Mouse (Mus musculus) thymus, postnatal 25 days (tissue): ENCODE data around the gene Mecom.
"Not testable (repeated sequence)": the region's sequence is repeated elsewhere in the genome, so short reads cannot be mapped to it uniquely, and the experiment has no call there.

Experiments used
- DNase-seq: peaks from one replicate; pipeline ENCODE4 v3.0.0; 2022

Mecom gene

DNA sequence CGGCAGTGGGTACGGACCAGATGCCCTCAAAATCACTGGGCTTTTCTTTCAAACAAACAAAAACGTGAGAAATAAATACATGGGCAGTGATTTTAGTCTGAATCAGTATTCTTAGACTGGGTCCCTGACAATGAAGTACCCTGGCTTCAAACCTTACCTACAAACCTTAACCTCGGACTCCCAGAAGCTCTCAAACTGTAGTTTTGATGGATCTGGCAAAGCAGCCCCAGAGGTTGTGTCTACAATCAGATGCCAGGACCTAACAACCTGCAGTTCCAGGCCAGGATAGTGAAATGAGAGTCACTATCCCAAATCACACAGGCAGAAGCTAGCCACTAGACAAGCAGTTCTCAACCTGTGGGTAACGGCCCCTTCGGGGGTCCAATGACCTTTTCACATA, 111.2 kb downstream of the Mecom start:
- DNase-seq: no peak

- DNase-seq: no peak
Observed at GRCm38 (mm10) chr3:30436131-30436530, 111.7 kb downstream of the Mecom start.

DNA sequence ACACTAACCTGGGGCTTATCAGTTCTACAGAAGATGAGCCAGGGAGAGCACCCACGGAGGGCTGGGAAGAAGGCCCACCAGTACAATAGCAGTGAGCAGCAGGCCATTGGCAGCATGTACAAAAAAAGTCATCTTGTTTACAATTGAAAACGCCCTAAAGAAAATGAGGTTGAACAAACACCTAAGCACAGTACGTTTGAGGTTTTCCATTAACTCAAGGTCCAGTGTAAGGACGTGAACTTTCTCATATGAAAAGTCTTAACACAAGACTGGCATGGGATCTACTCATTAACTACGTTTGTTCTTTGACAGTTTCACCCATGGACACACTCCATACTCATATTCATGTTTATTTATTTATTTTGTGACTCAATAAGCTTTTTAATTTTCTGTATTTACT, 118.9 kb downstream of the Mecom start:
- no peak for DNase-seq

DNA sequence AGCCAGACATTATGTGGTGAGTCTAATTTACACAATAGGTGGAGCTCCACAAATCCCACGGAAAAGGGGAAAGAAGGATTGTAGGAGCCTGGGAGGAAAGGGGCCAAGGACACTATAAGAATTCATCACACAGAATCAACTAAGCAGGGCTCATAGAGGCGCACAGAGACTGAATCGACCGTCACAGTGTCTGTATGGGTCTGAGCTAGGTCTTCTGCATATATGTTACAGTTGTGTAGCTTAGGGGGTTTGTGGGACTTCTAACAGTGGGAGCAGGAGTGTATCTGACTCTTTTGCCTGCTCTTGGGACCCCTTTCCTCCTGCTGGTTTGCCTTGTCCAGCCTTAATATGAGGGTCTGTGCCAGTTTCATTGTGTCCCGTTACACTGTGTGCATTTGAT, 123.8 kb downstream of the Mecom start:
- DNase-seq: no peak

DNA sequence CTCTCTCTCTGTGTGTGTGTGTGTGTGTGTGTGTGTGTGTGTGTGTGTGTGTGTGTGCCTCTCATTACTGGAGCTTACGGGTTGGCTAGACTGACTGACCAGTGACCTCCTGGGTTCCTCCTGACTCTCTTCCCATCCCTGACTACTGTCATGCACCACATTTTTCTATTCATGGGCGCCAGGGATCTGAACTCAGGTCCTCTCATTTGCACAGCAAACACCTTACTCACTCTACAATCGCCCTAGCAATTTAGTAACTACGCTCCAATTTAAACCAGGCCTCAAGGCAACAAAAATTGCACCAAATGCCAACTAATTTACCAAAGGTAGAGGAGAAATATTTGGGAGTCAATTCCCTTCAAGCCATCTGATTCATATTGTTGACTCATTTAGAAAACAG, 125.9 kb downstream of the Mecom start:
- not testable (repeated sequence) for DNase-seq

DNA sequence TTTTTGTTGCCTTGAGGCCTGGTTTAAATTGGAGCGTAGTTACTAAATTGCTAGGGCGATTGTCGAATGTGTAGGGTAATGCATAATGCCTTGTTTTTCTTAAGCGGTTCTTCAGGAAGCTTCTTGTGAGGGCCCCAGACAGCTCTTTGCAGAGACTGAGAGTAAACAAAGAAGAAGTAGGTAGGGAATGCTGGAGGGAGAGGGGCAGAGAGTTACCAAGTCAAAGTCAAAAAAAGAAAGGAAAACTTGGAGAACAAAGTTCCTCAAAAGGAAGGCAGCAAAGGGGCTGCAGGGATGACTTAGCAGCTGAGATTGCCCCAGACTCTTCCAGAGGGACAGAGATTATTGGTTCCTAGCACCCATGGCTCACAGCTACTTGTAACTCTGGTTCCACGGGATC, 126.9 kb downstream of the Mecom start:
- DNase-seq: no peak

DNA sequence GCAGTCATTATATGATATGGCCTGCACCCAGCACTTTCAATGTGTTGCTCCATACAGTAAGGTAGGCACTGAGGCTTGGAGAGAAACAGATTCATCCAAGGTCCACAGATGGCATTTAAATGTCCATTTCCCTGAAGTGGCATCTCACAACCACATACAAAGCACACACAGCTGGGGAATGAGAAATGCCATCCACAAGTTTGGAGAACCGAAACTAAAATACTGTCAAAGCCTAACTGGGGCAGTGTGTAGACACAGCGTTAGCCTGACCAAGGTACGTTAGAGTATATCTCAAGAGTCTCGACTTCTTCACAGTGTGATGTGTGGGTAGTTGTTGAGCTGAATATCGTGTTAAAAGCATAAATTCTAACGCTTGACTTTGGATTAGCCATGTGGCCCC, 133.6 kb downstream of the Mecom start:
- no peak for DNase-seq

GRCm38 (mm10) chr3:30410778-30411177, 137.0 kb downstream of the Mecom start:
- no peak for DNase-seq

GRCm38 (mm10) chr3:30404821-30405220, 143.0 kb downstream of the Mecom start:
- DNase-seq: no peak

DNA sequence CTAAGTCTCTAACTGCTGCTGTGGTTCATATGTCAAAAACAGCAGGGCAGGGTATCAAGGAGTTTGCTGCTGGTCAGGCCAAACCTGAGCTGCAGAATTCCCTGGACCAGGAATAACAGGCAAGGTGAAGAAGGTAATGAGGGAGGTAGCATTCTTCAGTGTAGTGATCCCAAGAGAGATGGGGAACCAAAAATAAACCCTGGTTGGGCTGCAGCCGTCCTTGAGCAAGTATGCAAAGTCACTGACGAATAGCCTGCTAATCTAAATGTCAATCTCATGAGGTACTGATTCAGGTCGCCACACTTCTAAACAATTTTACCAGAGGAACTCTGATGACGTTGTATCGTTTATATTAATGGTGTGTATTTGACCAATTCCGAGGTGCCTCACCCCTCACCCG, 148.9 kb downstream of the Mecom start:
- DNase-seq: no peak

GRCm38 (mm10) chr3:30394911-30395310, 152.9 kb downstream of the Mecom start:
- DNase-seq: no peak

GRCm38 (mm10) chr3:30392662-30393061, 155.1 kb downstream of the Mecom start:
- DNase-seq: no peak

- DNase-seq: no peak
Observed at GRCm38 (mm10) chr3:30392218-30392617, 155.6 kb downstream of the Mecom start.

DNA sequence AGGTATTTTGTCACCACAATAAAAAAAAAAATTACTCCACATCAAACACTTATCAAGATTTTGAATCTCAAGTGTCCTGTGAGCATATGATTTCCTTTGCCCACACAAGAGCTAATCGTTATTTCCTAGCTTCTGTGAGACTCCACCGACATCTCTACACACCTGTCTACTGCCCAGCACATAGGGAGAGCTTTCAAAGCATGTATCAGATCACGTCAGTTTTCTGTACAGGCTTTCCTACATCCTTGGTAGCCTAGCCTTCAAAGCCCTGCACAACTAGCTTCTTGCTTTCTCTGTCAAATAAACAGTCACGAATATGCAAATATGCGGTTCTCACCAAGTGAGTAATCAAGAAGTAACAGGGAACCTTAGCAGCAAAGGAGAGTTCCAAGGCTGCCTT, 157.5 kb downstream of the Mecom start:
- DNase-seq: no peak

DNA sequence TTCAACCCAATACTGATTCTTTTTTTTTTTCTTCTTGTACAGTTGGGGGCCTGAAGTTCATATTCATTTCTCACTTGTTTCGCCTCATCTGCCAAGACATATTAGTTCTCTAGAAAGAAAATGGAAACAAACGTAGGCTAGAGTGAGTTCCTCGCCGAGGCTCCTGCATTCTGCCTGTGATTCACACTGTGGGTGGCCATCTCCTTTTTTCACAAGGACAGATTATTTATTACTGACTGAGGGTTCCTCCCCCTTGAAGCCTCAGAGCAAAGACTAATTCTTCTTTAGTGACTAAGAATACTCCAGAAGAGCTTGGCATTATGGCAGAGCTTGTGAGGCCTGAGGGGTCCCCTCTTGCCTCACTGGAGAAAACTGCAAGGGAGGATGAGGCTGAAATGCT, 167.5 kb downstream of the Mecom start:
- DNase-seq: no peak

DNA sequence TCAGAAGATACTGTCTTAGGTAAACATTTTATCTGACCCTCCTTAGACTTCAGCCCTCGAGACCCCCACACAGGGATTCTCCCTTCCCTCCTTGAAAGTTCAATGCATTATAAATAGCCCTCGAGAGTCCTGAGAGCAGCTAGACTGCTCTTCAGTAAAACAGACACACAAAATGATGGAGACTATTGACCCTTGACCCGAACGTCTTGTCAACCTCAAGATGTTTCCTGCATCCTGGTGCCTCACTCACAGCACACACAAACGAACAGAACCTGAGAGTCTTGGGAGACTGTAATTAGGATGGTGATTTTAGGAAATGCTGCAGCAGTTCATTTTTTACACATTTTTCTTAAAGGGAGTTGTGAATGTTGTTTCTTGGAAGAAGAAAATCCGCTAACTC, 168.5 kb downstream of the Mecom start:
- DNase-seq: no peak

DNA sequence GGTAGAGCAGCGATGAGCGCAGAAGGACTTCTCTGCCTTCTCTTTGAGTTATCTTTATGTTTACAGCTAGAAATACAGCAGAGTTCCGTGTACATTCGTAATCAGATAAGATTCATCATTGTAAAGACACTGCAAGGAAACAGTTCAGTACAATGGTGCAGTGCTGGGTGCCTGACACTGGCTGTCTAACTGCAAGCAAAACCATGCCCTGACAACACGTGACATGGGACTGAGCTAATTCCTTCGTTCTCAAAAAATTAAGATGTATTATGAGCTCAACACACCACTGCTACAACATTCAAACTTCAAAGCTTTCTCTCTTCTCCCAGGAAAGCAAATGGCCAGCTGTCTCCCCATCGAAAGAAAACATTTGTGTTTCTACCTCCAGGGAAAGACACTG, 176.3 kb downstream of the Mecom start:
- DNase-seq: no peak

GRCm38 (mm10) chr3:30370860-30371455, 176.8 kb downstream of the Mecom start:
- DNase-seq: no peak

DNA sequence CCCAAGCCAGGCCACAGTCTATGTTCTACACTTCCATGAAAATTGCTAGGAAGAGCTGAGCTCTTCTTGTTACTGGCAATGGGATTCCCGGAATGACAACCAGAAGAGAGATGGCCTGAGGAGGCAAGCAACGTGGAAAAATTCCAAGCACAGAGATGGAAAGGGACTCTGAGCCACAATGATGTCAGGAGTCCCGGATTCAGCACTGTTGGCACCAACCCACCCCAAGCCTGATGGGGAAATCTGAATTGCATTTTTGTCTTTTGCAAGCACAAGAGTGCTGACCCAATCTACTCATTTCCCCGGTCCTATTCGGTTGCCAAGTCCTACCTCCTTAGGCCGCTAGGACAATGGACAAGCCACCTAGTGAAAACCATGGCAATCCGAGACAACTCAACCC, 181.2 kb downstream of the Mecom start:
- DNase-seq: no peak

- no peak for DNase-seq
Observed at GRCm38 (mm10) chr3:30361190-30361589, 186.6 kb downstream of the Mecom start.

DNA sequence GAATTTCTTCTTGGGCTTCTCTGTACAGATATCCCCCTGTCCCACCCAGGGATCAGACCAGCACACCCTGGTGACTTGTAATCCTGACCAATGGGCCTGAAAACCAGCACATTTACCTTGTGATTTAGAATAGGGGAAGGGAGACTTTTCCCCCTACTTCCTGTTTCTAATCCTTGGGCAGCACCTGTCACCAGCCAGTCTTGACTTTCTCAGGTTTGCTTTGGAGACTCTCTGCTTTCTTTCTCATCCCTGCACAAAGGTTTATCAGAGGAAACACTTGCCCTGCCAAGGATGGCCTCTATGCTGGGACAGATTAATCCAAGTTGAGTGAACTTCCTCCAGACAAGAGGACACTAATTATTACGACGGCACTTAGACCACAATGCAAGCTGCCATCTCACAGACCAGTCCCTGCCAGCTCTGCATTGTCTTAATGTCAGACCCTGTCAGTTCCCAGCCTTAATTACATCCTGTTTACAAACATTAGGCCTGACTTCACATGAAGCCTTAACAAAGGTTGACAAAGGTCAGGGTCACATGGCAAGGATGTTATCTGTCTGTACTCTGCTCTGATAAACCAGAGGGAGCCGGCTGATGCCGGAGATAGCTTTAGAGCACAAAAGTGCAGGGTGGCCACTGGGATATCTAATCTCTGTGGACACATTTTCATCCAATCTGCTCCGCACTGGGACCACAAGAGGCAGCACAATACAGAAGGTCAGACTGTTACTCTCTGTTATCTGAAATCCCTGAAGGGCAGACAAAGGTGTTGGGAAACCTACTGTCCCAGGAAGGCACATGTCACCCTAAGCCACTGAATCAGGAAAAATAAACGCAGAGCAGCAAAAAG, 193.7 kb downstream of the Mecom start:
- DNase-seq: no peak

- no peak for DNase-seq
Observed at GRCm38 (mm10) chr3:30349279-30349678, 198.5 kb downstream of the Mecom start.

DNA sequence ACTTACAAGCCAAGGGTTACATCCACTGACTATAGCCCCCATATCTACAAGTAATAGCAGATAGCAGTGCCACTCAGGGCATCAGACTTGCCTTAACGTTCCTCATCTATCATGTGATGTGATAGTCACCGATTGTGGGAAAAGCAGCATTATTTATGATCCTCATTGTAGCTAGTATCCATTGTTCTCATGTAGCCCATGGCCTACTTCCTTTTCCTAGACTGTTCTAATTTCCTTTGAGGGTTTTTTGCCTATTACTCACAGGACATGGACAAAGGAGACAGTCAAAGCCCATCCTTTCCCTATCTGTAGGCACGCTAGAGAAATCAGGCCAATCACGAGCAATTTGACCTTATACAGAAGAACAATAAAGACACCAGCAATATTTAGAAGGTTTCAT, 203.7 kb downstream of the Mecom start:
- DNase-seq: no peak

DNA sequence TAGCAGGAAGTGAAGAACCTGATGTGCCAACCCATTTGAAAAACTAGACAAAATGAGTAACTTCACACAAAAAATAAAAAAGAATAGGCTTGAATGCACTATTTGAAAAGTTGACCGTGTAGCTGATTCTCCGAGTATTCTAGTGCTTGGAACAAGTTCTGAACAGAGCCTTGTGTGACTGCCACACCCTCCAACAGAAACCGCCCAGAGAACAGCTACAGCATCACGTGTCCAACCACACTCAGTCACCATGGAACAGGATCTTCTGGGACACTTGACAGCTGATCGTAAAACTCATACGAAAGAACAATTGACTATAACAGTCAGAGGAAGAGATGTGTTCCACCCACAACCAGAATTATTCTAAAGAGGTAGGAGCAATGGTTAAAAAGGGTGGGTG, 215.5 kb downstream of the Mecom start:
- DNase-seq: no peak

- DNase-seq: no peak
Observed at GRCm38 (mm10) chr3:30330476-30330875, 217.3 kb downstream of the Mecom start.
